Mouse (Mus musculus): ENCODE results near the gene Tex29.

The Tex29 gene

DNA sequence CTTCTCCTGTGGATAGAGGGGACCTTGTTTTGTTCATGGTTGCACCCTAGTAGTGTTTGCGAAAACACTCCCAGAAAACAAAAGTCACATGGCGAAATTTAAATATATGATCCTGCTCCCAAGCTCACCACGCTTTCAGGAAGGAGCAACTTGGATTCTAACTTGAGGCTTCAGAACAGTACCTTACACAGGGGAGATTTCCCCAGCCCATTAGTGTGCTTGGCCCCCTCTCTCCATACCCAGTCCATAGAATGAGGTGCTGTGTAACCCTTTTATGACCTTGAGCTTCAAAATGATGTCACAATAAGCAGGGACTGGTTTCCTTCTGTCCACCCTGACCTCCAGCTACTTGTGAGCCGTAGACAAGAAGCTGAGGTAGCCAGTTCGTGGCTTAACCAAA is at the start of gene Tex29:
Gene Tex29, plus strand, starts transcription at position 301 of the 400 bp plus-strand sequence.
- DNase-seq: no peak

DNA sequence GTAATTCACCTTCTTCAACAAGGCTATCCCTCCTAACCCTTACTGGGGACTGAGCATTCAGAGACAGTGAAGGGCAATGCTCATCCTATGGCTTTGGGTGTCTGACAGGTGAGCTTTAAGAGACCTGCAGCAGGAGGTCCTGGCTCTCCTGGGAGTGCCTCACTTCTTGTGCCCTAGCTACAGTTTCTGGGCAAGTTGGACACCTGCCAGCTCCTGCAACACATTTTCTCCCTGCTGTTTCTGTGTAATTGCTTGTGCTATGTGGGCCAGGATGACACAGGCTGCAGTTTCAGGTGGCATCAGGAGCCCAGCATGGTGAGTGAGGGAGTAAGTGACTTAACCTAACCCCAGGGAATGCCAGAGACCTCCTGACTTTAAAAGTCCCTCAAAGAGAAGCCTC is 45.3 kb upstream of the Tex29 start:
- DNase-seq: no peak

DNA sequence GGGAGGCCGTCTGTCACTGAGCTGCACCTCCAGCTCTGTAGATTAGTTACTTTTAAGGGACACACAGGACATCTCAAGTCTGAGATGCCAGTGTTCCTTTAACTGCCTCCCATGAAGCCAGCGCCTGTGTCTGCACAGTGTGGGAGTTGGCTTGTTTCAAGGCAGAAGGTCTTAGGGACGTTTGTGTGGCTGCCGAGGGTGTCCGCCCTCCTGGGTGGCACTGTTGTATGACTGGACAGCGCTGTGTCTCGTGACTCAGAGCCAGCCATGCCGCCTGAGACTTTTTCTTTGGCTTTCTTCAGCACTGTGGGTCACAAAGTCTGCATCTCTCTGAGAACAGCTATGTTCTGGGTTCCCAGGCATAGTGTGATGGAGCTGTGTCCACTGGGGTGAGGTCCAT is 43.1 kb upstream of the Tex29 start:
- no peak for DNase-seq

DNA sequence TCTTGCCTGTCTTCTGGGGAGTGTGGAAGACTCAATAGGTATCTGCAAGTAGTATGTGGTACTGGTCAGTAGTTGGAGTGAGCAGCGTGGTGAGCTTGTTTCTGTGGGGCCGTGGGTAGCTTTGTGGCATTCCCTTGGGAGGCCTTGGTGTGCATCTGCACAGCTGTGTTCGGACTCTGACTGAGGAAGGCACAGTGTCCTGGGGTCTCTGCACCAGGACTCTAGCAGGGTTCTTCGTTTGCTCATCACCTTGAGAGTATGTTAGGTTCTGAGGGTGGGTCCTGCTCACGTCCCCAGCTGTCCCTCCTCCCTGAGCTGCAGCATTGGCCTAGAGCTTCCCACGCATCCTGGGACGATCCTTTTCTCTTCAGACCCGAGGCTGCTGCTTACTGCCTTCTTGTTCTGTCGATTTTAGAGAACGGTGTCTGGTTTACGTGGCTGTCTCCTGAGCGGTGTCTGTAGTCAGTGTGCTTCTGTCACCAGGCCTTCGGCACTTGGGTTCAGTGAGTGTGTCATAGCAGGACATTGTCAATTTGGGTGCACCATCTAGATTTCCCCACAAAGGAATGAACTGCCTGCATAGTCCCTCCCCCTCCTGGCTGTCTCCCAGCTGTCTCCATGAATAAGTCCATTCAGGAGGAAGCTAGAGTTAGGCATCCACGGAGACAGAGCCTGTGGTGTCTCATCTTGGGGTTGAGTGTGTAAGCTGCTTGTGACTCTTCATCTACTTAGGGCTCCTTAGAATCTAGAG is 42.4 kb upstream of the Tex29 start:
- DNase-seq: peak; percentile 82

DNA sequence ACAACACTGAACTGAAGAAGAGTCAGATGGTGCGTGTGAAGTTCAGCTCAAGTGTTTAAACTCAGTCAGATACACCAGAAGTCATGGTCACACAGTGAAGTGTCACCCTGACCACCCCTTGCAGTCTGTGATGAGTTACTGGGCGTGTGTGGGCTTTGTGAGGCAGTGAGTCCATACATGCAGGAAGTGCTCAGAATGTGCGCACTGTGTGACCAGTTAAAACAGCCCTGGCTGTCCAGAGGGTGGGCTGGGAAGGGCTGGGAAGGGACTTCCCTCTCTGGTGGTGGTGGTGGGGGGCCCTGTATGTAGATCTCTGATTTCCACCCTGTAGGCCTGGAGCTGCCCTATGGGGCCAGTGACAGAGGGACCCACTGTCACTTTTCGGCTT is 41.8 kb upstream of the Tex29 start:
- no peak for DNase-seq

DNA sequence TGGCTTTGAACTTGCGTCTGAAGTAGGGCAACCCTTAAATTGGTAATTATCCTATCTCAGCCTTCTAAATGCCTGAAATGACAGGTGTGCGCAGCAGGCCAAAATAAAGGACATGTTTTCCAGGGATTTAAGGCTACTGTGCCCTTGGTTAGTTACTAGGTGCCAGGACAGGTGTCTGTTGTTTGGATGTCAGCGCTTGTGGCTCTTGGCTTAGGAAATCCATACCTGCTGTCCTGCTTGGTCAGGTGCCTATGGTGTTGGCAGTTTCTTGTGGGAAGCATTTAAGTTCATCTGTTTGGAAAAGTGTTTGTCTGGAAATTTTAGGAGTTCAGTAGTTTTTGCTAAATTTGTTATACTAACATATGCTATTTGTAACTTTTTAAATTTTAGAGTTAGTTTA is 41.2 kb upstream of the Tex29 start:
- no peak for DNase-seq

DNA sequence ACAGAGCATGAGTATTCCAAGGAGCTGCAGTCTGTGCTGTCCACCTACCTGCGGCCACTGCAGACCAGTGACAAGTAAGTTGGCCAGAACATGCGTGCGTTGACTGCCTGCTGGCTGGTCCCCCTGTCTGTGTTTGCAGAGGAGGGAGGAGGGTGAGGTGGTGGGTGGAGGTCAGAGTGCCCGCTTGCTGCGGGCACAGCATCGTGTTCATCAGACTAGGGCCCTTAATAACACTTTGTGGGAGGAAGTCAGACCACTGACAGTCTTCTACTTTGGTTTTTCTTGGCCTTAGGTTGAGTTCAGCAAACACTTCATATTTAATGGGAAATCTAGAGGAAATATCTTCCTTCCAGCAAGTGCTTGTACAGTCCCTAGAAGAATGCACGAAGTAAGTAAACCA is 39.8 kb upstream of the Tex29 start:
- no peak for DNase-seq

DNA sequence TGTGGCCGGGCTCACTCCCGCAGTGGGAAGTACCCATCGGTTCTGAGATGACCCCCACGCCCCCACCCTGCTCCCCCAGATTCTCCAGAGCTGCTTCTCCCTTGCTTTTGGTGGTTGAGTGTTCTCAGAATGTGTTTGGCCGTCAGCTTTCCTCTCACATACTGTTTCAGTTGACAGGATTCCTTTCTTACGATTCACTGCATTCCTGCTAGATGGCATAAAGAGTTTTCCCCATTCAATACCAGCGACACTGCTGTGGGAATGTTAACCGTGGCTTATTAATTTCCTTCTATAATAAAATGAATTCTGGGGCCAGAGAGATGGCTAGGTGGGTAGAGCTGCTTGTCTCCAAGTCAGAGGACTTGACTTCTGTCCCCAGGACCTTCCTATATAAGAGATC is 38.7 kb upstream of the Tex29 start:
- DNase-seq: no peak

DNA sequence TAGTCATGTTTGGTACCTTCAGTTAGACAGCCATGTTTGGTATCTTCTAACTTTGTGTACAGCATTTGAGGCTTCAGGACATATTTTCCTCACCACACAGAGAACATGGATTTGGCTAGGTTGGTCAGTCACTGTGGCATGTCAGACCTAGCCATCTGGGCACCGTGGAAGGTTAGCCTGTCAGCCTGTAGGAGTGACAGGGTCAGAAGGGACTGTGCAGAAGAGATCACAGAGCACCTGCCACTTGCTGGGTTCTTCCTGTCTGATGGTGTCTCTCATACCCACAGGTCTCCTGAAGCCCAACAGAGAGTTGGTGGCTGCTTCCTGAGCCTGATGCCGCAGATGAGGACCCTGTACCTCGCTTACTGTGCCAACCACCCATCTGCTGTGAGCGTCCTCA is 35.4 kb upstream of the Tex29 start:
- no peak for DNase-seq

DNA sequence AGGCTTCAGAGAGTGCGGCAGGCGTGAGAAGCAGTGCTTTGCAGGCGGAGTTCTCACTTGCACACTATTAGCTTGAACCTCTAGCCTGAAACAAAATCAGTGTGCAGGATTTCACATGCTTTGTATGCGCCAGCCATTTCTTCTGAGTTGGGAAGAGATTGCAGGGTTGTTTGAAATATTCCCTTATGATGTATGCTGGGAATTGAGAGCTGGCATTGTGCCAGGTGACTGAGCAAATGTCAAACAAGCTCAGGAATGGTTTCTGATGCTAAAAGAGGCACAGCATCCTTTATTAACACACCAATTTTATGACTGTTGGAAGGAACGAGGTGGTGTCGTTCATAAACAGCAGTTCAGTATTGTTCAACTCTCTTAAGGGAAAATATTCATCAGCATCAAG is 34.0 kb upstream of the Tex29 start:
- DNase-seq: no peak

DNA sequence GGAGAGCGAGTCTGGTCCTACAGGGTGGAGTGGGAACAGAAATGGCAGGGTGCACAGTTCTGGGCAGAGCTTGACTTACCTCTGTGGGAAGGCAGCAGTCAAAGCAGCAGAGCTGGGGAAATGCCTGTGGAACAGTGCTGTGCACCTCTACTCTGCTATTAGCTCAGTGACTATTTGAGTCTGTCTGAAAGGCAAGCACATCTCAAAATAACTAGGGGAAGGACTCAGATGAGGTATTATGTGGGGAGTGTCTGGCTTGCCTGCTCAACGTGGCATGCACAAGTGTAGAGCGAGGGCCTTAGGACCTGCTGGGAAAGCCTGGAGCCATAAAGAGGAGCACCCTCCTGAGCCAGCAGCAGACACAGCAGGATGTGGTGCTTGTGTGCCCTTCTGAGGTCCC is 32.9 kb upstream of the Tex29 start:
- no peak for DNase-seq

DNA sequence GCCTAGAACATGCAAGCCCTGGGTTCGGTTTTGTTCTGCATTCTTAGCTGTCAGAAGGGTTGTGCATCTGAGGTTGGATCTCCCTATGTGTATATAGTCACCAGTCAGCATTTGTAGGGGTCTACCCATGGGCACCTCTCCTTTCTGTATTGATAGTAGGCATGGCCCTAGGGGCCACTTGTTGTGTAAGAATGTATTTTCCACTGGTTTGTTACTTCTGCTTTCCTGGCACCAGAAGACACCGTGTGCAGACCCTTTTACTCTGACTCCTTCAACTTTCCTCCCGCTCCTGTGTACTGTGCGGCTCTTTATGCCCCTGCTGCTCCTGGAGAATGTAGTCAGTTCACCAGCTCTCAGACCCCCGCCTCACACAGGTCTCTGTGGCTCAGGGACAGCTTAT is 32.2 kb upstream of the Tex29 start:
- no peak for DNase-seq

DNA sequence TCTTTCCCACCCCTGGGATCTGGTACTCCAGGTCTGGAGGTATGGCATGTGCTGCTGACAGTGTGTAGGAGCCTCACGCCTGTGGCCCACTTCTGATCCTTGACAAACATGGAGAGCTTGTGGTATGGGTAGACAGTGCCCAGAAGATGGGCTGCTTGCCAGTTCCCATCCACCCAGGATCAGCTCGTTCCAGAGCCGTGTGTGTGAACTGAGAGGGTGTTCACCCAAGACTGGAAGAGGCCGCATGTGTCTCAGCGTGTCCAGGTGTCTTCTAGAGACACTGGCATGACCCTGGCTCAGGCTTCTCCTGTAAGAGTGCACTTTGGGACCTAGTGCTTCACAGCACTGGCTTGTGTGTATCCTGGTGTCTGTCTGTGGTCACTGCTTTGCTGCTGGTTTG is 29.8 kb upstream of the Tex29 start:
- DNase-seq: no peak

DNA sequence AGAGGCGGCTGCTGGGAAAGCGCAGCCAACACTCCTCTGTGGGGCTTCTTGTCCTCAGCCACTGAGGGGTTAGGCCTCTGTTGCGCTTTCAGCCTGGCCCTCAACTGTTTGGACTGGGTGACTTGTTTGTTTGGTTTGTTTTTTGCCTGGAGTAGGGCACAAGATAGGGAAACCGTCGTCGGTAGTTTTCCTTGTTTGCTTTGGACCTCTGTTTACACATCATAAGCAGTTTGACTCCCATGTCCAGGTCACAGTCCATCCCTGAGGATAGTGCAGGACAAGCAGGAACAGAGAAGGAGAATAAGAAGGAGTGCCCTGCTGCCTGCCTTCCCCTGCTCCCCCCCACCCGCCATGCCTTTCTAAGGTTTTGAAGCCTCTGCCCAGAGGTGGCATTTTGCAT is 26.5 kb upstream of the Tex29 start:
- DNase-seq: no peak

DNA sequence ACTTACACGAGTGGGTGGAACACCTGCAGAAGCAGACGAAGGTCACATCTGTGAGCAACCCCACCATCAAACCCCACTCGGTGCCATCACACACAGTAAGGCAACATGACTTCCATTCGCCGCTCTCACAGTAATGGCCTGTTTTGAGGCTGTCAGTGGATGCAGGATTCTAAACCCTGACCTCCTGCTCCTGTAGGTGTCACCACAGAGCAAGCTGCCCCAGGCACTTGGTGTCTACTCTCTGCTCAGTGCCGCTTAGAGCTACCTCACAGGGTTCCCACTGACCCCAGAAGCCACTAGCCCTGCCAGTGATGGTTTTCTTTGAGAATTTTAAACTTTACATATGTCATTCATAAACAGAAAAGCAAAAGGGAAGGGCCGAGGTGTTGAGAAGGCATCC is 25.1 kb upstream of the Tex29 start:
- DNase-seq: no peak

DNA sequence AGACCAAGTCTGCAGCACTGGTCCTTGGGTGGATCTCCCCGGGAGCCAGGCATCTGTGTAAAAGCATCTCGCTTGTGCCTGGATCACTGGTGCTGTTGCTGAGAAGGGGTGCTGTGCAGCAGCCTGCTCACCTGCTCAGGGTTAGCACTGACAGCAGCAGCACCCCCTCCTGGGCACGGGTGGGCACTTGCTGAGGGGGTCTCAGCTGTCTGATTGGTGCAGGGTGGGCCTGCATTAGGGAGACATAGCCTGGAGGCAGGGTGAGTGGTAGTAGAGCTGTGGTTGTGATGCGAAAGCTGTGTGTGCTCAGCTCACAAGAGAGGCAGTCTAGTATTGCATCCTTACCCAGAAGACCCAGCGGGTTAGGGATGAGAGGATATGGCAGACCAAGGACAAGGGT is 20.1 kb upstream of the Tex29 start:
- no peak for DNase-seq

DNA sequence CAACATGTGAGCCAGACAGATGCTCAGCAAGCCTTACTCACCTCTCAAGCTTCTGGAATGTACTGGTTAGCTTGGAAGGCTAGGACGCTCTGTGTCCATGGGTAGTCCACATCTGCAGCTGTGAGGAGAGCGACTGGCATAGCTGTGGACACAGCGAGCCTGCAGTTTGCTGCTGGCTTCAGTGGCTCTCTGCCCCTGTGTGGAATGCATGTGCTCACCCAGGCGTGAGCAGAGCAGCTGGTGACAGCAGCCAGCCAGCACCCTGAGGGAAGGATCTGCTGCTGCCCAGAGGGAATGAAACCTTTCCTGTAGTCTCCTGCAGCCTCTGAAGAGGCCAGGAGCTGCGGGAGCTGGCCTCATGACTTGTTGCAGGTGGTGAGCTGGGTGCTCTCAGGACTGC is 19.7 kb upstream of the Tex29 start:
- DNase-seq: no peak

DNA sequence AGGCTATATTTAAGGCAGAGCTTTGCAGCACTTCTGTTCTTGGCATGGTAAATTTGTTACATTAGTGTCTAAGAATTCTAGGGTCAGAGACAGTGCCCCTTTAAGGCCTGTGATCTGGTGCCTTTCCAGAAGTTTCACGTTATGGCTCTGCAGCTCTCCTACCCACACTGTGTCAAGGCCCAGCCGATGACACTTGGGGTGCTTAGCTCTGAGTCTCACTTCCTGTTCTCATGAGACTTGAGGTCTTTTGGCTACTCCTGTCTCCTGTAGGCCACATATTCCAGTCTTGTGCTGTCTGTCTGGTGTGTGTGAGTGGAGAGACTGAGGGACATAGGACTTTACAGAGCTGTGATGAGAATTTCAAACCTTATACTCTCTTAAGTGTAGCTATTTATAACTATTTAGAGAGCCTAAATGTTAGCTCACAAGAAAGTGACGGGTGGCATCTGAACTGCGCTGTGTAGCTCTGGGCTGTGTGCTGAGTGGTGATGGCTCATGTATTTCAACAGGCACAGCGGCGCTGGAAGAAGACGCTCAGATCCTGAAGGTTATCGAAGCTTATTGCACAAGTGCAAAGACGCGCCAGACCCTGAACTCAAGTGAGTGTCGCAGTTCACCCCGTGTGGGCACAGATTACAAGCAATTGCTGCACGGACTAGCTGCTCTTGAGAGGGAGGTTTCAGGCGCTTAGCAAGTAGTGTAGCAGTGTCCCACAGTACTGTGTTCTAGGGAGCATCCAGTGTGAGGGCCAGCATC is 18.6 kb upstream of the Tex29 start:
- no peak for DNase-seq

DNA sequence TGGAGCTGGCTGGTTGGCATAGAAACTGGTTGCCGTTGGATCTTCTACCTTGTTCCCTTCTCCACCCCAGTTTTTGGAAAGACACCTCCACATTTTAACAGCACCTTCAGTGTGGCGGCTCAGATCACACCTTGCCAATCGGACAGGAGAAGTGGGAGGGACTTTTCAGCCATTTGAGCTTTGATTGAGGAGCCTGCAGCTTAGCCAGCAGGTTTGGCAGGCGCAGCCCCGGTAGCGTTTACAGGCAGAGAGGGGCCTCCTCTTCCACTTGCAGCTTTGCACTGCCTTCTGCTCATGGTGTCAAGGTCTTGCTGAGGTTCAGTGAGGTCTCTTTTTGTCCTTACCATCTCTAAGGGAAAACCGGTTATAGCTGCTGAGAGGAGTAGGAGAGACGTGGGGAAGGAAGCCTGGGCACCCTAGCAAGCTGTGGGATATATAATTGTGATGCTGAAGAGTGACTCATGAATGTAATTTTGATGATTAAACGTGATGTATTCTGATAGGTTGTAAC is 17.7 kb upstream of the Tex29 start:
- DNase-seq: no peak

DNA sequence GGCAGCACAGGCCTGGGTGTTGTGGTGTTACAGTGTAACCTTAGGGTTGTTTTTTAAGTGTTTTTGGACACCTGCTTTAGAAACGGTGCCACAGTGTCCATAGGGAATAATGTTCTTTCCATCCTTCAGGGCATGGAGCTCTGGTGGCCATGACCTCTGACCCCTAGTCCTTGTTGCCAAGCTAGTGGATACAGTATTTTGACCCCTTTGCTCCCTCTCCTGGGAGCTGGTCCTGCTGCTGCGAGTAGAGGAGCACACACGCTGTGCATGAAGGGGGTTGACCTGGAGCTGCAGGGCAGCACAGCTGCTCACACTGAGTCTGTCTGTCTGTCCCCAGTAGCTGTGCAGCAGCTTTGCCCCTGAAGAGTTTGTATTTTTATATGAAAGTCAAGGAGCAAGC is 14.5 kb upstream of the Tex29 start:
- no peak for DNase-seq

DNA sequence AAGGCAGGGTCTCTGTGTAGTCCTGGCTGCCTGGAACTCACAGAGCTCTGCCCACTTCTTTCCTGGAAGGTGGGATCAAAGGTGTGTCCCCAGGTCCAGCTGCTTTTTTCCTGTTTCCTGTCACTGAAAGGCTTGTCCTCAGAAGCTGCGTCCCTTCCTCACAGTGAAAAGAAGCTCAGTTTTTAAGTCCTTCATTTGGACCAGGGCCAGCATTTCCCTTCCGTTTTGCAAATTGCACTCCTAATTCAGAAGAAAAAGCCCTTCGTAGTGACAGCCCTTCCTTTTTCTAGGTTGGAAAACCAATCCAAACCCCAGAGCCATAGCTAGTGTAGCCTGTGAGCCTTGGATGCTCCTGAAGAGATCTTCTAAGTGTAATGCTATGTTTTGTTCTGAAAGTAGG is 13.0 kb upstream of the Tex29 start:
- no peak for DNase-seq

DNA sequence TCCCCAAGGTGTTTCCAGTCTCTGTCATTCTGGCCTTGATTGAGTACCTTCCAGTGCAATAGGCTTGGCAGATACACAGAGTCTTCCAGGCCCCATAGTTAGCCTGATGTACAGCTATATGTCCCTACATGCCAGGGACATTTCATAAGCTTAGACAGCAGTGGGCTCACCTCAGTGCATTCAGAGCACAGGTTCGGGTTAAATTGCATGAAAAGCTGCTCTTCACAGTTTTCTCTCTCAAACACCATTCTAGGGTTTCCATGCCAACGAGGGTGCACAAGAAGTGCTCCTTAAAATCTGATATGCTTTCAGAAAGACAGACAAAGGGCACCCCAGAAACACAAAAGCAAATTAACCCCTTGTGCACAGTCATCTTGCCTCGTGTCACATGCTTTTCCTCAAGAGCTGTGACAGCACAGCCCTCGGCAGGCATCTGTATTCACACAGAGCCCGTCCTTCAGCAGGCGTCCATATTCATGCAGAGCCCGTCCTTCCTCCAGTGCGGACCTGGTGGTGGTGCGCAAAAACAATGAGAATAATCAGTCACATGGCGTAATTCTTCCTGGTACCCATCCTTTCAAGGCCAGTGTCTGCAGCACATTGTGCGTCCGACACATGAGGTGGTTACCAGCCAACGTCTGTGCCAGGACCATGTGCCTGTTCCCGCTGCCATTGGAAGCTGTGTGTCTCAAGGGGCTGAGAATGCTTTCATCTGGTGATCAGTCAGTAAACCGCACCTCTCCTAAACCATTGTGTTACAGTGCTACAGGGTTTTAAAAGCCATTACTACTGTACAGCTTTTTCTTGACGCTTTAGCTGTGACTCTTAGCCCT is 9.8 kb upstream of the Tex29 start:
- no peak for DNase-seq

DNA sequence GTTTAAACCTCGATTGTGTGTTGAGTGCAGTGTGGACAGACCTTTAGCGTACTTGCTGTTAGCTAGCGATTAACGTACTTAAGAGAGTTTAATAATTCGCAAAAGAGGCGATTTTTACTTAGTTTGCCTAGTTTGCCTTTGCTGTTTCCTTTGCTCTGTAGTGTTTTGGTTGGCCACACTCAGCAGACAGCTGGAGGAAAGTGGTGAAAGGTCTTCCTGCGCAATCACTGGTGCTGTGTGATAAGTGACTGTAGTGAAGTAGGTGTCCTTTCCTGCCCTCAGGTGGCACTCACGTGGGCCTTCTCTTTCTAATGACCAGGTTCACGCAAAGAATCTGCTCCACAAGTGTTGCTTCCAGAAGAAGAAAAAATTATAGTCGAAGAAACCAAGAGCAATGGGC is 9.1 kb upstream of the Tex29 start:
- no peak for DNase-seq

DNA sequence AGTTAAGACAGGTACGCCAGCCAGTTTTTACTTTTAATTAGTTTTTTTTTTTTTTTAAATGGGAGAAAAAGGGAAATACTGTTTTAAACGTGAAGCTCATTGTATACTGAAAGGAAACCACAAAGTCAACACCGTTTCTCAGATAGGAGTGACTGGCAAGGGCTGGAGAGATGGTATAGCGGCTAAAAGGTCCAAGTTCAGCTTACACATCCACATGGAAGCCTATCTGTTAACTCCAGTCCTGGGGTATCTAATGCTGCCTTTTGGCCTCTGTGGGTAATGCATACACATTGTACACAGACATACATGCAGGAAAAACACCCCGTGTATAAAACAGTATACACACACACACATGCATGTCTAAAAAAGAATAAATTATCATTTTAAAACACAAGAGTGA is 8.3 kb upstream of the Tex29 start:
- no peak for DNase-seq

Data from layer of hippocampus, adult 9-11 months (tissue).